Mouse (Mus musculus) spleen, adult 2 months (tissue): ENCODE results near the gene Ccdc15.

Experiments used
- CTCF ChIP-seq: fragments of 200-500 bp; IDR thresholded peaks from 2 replicates; pipeline ENCODE4 v1.5.1; 2011; ENCODE audit warnings: mild to moderate bottlenecking, inconsistent platforms; ENCODE audit not compliant: insufficient read depth, insufficient read length, insufficient replicate concordance; ENCODE audit errors: extremely low read depth
- POLR2A ChIP-seq: fragments of 200-500 bp; IDR thresholded peaks from 2 replicates; pipeline ENCODE4 v1.6.1; 2011; ENCODE audit warnings: low read depth, low read length, inconsistent platforms

DNA sequence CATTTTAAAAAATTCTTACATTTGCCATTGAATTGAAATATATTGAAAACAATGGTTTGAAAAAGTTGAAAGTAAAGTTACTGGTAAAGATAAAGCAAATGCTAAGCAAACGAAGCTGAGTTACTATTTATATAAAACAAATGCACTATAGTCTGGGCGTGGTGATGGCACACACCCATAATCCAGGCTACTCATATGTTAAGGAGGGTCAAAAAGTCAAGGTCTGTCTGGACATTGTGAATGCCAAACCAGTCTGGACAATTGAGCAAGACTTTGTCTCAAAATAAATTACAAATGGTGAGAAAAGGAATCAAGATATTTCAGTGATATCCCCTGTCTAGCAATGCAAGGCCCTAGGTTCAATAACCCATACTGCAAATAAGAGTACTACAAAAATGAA, 42.7 kb upstream of the Ccdc15 start:
- no peak for TF ChIP-seq POLR2A
- TF ChIP-seq CTCF: no peak
